Mouse (Mus musculus) 3134 (cell line): ENCODE results near the gene Zfp961.
"Not testable (repeated sequence)": the region's sequence is repeated elsewhere in the genome, so short reads cannot be mapped to it uniquely, and the experiment has no call there.

ENCODE experiments used
- DNase-seq: peaks from one replicate; pipeline ENCODE4 v3.0.0-alpha.2; 2011; ENCODE audit warnings: low spot score; ENCODE audit not compliant: insufficient read length; ENCODE audit errors: extremely low read depth

Gene Zfp961

DNA sequence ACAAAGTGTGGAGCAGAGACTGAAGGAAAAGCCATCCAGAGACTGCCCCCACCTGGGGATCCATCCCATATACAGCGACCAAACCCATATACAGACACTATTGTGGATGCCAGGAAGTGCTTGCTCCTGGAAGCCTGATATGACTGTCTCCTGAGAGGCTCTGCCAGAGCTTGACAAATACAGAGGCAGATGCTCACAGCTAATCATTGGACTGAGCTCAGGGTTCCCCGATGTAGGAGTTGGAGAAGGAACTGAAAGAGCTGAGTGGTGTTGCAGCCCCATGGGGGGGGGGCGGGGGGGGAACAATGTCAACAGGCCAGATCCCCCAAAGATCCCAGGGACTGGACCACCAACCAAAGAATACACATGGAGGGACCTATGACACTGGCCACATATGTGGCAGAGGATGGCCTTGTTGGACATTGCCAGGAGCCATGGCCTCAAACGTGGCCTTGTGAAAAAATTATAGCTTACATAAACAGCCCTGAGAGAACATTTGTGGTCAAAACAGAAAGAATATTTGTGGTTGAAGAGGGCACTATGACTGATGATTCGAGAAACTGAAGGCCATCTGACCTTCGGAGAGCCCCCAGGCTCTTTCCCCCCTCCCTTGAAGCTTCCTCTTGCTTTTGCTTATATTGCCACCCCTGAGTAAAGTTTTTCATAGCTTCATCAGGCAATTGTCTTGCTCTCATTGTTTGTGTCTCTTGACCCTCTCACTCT lies 62.8 kb downstream of the Zfp961 start:
- DNase-seq, result not testable (repeated sequence)

DNA sequence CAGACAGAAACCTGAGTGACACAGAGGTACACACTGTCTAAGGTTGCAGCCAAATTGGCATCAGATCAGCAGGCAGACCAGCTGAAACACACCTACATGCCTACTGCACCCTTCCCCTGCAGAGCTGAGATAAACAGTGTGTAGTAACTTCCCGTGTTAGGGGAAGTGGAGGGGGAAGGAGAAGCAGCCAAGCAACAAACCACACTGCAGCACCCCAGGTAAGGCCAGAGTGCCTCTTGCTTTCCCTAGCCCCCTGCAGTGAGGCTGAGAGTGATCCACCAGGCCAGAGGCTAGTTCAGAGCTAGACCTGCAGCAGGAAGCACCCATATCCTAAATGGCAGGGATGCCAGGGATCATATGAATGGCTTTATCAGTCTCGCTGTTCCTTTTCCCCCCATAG lies 66.5 kb downstream of the Zfp961 start:
- not testable (repeated sequence) for DNase-seq

DNA sequence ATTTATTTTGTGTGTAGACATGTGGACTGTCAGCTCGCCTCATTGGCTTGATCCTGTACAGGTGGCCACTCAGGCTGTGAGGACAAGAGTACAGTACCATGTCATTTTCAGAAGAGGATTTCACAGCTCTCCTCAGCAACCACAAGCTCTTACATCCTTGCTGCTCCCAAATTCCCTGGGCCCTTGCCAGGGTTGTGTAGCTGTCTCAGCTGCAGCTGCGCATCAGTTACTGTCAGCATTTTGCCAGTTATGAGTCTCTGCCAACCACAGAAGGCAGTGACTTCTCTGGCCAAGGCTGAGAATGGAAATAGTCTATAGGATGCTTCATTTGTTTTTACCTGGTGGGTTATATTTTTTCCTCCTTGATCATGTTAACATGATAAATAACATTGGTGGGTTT lies 67.3 kb downstream of the Zfp961 start:
- no peak for DNase-seq

- DNase-seq, result not testable (repeated sequence)
These were observed 68.2 kb downstream of the Zfp961 start for GRCm38 (mm10) chr8:72019022-72019421.

DNA sequence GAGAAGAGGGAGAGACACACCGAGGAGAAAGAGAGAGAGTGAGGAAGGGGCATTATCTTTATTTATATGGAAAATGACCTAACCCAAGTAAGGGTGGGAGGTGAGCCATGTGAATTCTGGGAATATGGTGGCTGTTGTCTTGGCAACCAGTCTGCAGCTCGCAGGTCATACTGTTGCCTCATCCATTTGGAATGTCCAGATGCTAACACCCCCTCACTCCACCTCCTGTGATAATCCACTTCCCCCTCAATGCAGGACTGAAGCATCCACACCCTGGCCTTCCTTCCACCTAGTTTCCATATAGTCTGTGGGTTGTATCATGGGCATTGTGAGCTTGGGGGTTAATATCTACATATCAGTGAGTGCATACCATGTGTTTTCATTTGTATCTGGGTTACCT lies 69.0 kb downstream of the Zfp961 start:
- no peak for DNase-seq

DNA sequence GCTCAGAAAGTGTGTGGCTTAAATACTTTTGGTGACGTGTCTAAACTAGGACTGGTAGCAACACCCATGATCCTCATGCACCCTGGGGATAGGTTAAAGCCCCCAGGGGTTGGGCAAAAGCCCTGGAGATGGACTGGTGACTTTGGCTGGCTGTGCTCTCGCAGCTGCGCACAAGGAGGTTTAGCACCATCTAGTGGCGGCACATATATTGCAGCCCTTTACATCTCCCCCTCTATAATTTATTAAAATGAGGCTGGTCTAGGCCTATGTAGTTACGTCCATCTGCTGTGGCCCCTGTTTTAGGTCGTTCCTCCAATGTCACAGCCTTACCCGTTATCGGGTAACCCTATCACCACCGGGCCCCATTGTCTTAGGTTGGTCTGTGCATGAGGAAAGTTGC lies 74.0 kb downstream of the Zfp961 start:
- not testable (repeated sequence) for DNase-seq

- DNase-seq, result not testable (repeated sequence)
These were observed 82.1 kb downstream of the Zfp961 start for GRCm38 (mm10) chr8:72032926-72033325.

GRCm38 (mm10) chr8:72040918-72041317 lies 90.1 kb downstream of the Zfp961 start, which contains the start of gene Olfr372:
TSS of gene Olfr372 (plus strand) at chr8:72041218.
- DNase-seq, result not testable (repeated sequence)

GRCm38 (mm10) chr8:72042493-72042892 lies 91.7 kb downstream of the Zfp961 start:
- no peak for DNase-seq
